ENCODE assay signal across 20 mouse cellular contexts in genomic region chr3:95635636-95636035, GRCm38 (mm10). TPM values are rescaled to one million over a fixed set of nuclear protein-coding genes. Genes with fewer than 3 reads are reported as not detected.
A peak's percentile ranks its signal among the peaks of the same experiment; 100 is the strongest.
DNase-seq lines count a peak whose midpoint lies in the region; ATAC-seq and TF ChIP-seq lines count a peak whose summit lies in the region.
"Had no signal": no experiment of that assay in that cellular context is flagged by ENCODE, and none has a peak within 500 bp of the region (broad histone marks: within the 10 kb centered on the region; RNA-seq: fewer than 3 reads in every experiment).

No protein-coding gene starts in this region.

- H3K4me3 ChIP-seq in intestine, embryonic 14.5 days (ENCODE audit: low read depth, low read length), result no peak overlapping the region
- H3K4me3 ChIP-seq in intestine, embryonic 15.5 days (replicated peaks), result no peak overlapping the region
- H3K4me3 ChIP-seq in stomach, embryonic 16.5 days (replicated peaks; ENCODE audit: low read length), result no peak overlapping the region
- no peak overlapping the region for H3K4me3 ChIP-seq in stomach, postnatal 0 days (ENCODE audit: low read depth, low read length)
- H3K4me3 ChIP-seq in liver, embryonic 13.5 days (replicated peaks), result no peak overlapping the region
- no peak overlapping the region for H3K4me3 ChIP-seq in left cerebral cortex, adult 2 months
- no peak overlapping the region for H3K4me3 ChIP-seq in forebrain, embryonic 12.5 days (replicated peaks)
- H3K4me3 ChIP-seq: heart, embryonic 12.5 days; hindbrain, embryonic 10.5 days; midbrain, embryonic 12.5 days; neural tube, embryonic 15.5 days had no signal

- H3K27ac ChIP-seq in intestine, embryonic 14.5 days (ENCODE audit: low read depth), result peak overlapping the region; percentile 38; the same call in 1 of the 2 replicates
- no peak overlapping the region for H3K27ac ChIP-seq in intestine, embryonic 15.5 days
- peak overlapping the region; percentile 19; the same call in 1 of the 2 replicates for H3K27ac ChIP-seq in stomach, embryonic 16.5 days (ENCODE audit: low read length)
- no peak overlapping the region for H3K27ac ChIP-seq in stomach, postnatal 0 days (replicated peaks)
- peak overlapping the region; percentile 68 for H3K27ac ChIP-seq in liver, embryonic 13.5 days
- H3K27ac ChIP-seq in left cerebral cortex, adult 2 months, result no peak overlapping the region
- no peak overlapping the region for H3K27ac ChIP-seq in forebrain, embryonic 12.5 days
- H3K27ac ChIP-seq: hindbrain, embryonic 10.5 days; midbrain, embryonic 12.5 days; neural tube, embryonic 15.5 days had no signal

- no peak for TF ChIP-seq EP300 in stomach, postnatal 0 days (optimal IDR thresholded peaks at IDR 0.05)

- no peaks in the 10 kb centered on the region for H3K27me3 ChIP-seq in intestine, embryonic 14.5 days (replicated peaks; ENCODE audit: control insufficient read depth, insufficient read depth, low read length)
- no peaks in the 10 kb centered on the region for H3K27me3 ChIP-seq in intestine, embryonic 15.5 days (replicated peaks)
- H3K27me3 ChIP-seq in stomach, embryonic 16.5 days (ENCODE audit: control insufficient read depth, insufficient read depth, low read length), result no peaks in the 10 kb centered on the region
- no peaks in the 10 kb centered on the region for H3K27me3 ChIP-seq in stomach, postnatal 0 days (ENCODE audit: control insufficient read depth, insufficient read depth, low read length)
- H3K27me3 ChIP-seq in liver, embryonic 13.5 days, result no peaks in the 10 kb centered on the region
- no peaks in the 10 kb centered on the region for H3K27me3 ChIP-seq in forebrain, embryonic 12.5 days
- H3K27me3 ChIP-seq: heart, embryonic 12.5 days; midbrain, embryonic 12.5 days; neural tube, embryonic 15.5 days had no signal

- no peaks in the 10 kb centered on the region for H3K9me3 ChIP-seq in intestine, embryonic 14.5 days (ENCODE audit: control insufficient read depth, low read length)
- no peaks in the 10 kb centered on the region for H3K9me3 ChIP-seq in intestine, embryonic 15.5 days
- no peaks in the 10 kb centered on the region for H3K9me3 ChIP-seq in stomach, embryonic 16.5 days (replicated peaks; ENCODE audit: control insufficient read depth, low read length)
- no peaks in the 10 kb centered on the region for H3K9me3 ChIP-seq in stomach, postnatal 0 days (ENCODE audit: control insufficient read depth, low read length)
- no peaks in the 10 kb centered on the region for H3K9me3 ChIP-seq in liver, embryonic 13.5 days (replicated peaks)
- no peaks in the 10 kb centered on the region for H3K9me3 ChIP-seq in forebrain, embryonic 12.5 days
- H3K9me3 ChIP-seq: heart, embryonic 12.5 days; hindbrain, embryonic 10.5 days; midbrain, embryonic 12.5 days; neural tube, embryonic 15.5 days had no signal

- no peak for DNase-seq in intestine, embryonic 14.5 days (ENCODE audit: low spot score)
- no peak for DNase-seq in stomach, postnatal 0 days (ENCODE audit: low spot score)
- no peak for DNase-seq in liver, embryonic 13.5 days
- DNase-seq in left cerebral cortex, adult 2 months (ENCODE audit: extremely low spot score in 1 of 2, low spot score in 2 of 2), result no peak
- DNase-seq: adrenal gland, postnatal 25 days; B cell, adult 2 months; cerebellum, postnatal 10 days; forebrain, postnatal 0 days; gastrocnemius, postnatal 14 days; layer of hippocampus, adult 9-11 months; lung, adult 18-20 months; lung, postnatal 4 days; thymus, postnatal 36 days had no signal

- no peaks in the 10 kb centered on the region for H3K4me1 ChIP-seq in intestine, embryonic 14.5 days (replicated peaks; ENCODE audit: control insufficient read depth, insufficient read depth, low read length)
- H3K4me1 ChIP-seq in intestine, embryonic 15.5 days (replicated peaks), result no peaks in the 10 kb centered on the region; the same call in 1 of the 2 replicates
- H3K4me1 ChIP-seq in stomach, embryonic 16.5 days (ENCODE audit: control insufficient read depth, insufficient read depth, low read length), result no peaks in the 10 kb centered on the region
- no peaks in the 10 kb centered on the region for H3K4me1 ChIP-seq in stomach, postnatal 0 days (replicated peaks; ENCODE audit: control insufficient read depth, insufficient read depth)
- peaks cover 53% of the 10 kb centered on the region for H3K4me1 ChIP-seq in liver, embryonic 13.5 days (replicated peaks)
- H3K4me1 ChIP-seq in forebrain, embryonic 12.5 days, result no peaks in the 10 kb centered on the region
- H3K4me1 ChIP-seq: hindbrain, embryonic 10.5 days; midbrain, embryonic 12.5 days; neural tube, embryonic 15.5 days had no signal

- 49% methylated on average over 4 of the region's 4 CpGs for WGBS in intestine, embryonic 14.5 days
- 58% methylated on average over 4 of the region's 4 CpGs for WGBS in intestine, embryonic 15.5 days
- WGBS in stomach, embryonic 16.5 days, result 60% methylated on average over 4 of the region's 4 CpGs
- 50% methylated on average over 4 of the region's 4 CpGs for WGBS in stomach, postnatal 0 days
- 68% methylated on average over 4 of the region's 4 CpGs for WGBS in liver, embryonic 13.5 days (ENCODE audit: insufficient replicate concordance)
- WGBS in forebrain, embryonic 12.5 days, result 84% methylated on average over 4 of the region's 4 CpGs

- no peak for ATAC-seq in intestine, embryonic 14.5 days (replicated peaks; ENCODE audit: low FRiP score, low TSS enrichment, low read depth)
- ATAC-seq in intestine, embryonic 15.5 days, result no peak
- no peak for ATAC-seq in stomach, embryonic 16.5 days (ENCODE audit: insufficient read depth, low FRiP score)
- no peak; the same call in 1 of the 2 replicates for ATAC-seq in stomach, postnatal 0 days (ENCODE audit: low FRiP score, low TSS enrichment)
- no peak for ATAC-seq in liver, embryonic 13.5 days (ENCODE audit: low read depth)
- no peak for ATAC-seq in forebrain, embryonic 12.5 days (ENCODE audit: low FRiP score)
- ATAC-seq: forebrain, postnatal 0 days had no signal

- intact Hi-C loops in left cerebral cortex, adult 2 months (cut with DNase I), result no loop called here

- peaks cover 68% of the 10 kb centered on the region for H3K36me3 ChIP-seq in intestine, embryonic 14.5 days (ENCODE audit: control insufficient read depth, insufficient read depth, low read length)
- H3K36me3 ChIP-seq in intestine, embryonic 15.5 days, result peaks cover 9% of the 10 kb centered on the region; the same call in 1 of the 2 replicates
- peaks cover 2% of the 10 kb centered on the region for H3K36me3 ChIP-seq in stomach, embryonic 16.5 days (ENCODE audit: control insufficient read depth, insufficient read depth, low read length)
- peaks cover 21% of the 10 kb centered on the region for H3K36me3 ChIP-seq in stomach, postnatal 0 days (ENCODE audit: control insufficient read depth, insufficient read depth, low read length)
- H3K36me3 ChIP-seq in liver, embryonic 13.5 days, result peaks cover 86% of the 10 kb centered on the region
- H3K36me3 ChIP-seq in forebrain, embryonic 12.5 days (replicated peaks), result peaks cover 92% of the 10 kb centered on the region

- no peak for TF ChIP-seq CTCF in stomach, postnatal 0 days (IDR thresholded peaks at IDR 0.05; ENCODE audit: low read depth)
- no peak for TF ChIP-seq CTCF in left cerebral cortex, adult 2 months (IDR thresholded peaks at IDR 0.05)

- H3K4me2 ChIP-seq in intestine, embryonic 14.5 days (ENCODE audit: low read length), result no peak overlapping the region
- no peak overlapping the region for H3K4me2 ChIP-seq in intestine, embryonic 15.5 days (replicated peaks)
- H3K4me2 ChIP-seq in stomach, embryonic 16.5 days (ENCODE audit: low read depth, low read length), result no peak overlapping the region
- H3K4me2 ChIP-seq in stomach, postnatal 0 days (replicated peaks; ENCODE audit: low read depth), result no peak overlapping the region
- H3K4me2 ChIP-seq in liver, embryonic 13.5 days, result no peak overlapping the region
- H3K4me2 ChIP-seq in forebrain, embryonic 12.5 days, result no peak overlapping the region
- H3K4me2 ChIP-seq: heart, embryonic 12.5 days; midbrain, embryonic 12.5 days; neural tube, embryonic 15.5 days had no signal

- no peak overlapping the region for H3K9ac ChIP-seq in intestine, embryonic 14.5 days (ENCODE audit: low read length)
- H3K9ac ChIP-seq in intestine, embryonic 15.5 days, result no peak overlapping the region
- no peak overlapping the region for H3K9ac ChIP-seq in stomach, embryonic 16.5 days (ENCODE audit: low read length)
- H3K9ac ChIP-seq in stomach, postnatal 0 days (ENCODE audit: low read length), result no peak overlapping the region
- no peak overlapping the region for H3K9ac ChIP-seq in liver, embryonic 13.5 days
- H3K9ac ChIP-seq in forebrain, embryonic 12.5 days, result no peak overlapping the region
- H3K9ac ChIP-seq: forebrain, postnatal 0 days; heart, embryonic 12.5 days; midbrain, embryonic 12.5 days; neural tube, embryonic 15.5 days had no signal

RNA-seq across cellular contexts. Expression of gene Ensa, which starts 10.8 kb away (rescaled TPM):
- 71.8 and 75.6 TPM in 2 replicates for polyA plus RNA-seq in intestine, embryonic 14.5 days (2014; fragmentation: Nextera tagmentation; extraction: Ambion mirVana)
- polyA plus RNA-seq in intestine, embryonic 15.5 days (2015; fragmentation: Nextera tagmentation; extraction: Ambion mirVana), result 65.1 and 69.0 TPM in 2 replicates
- 70.3 and 73.0 TPM in 2 replicates for polyA plus RNA-seq in stomach, embryonic 16.5 days (2015; fragmentation: Nextera tagmentation; extraction: Ambion mirVana)
- 42.3 and 44.2 TPM in 2 replicates for polyA plus RNA-seq in stomach, postnatal 0 days (2015; fragmentation: Nextera tagmentation; extraction: Ambion mirVana)
- polyA plus RNA-seq in liver, embryonic 13.5 days (2015; fragmentation: Nextera tagmentation; extraction: Ambion mirVana), result 33.4 and 36.8 TPM in 2 replicates
- 100 to 1,000 TPM; 349 to 358 TPM for total RNA-seq in left cerebral cortex, adult 2 months (2021)
- polyA plus RNA-seq in forebrain, embryonic 12.5 days (2016; fragmentation: Nextera tagmentation; extraction: Ambion mirVana), result 102 and 104 TPM in 2 replicates

RNA-seq across cellular contexts. Expression of gene Mcl1, which starts 23.0 kb away (rescaled TPM):
- polyA plus RNA-seq in intestine, embryonic 14.5 days (2014; fragmentation: Nextera tagmentation; extraction: Ambion mirVana), result 49.8 and 57.5 TPM in 2 replicates
- polyA plus RNA-seq in intestine, embryonic 15.5 days (2015; fragmentation: Nextera tagmentation; extraction: Ambion mirVana), result 50.5 and 52.3 TPM in 2 replicates
- 16.5 and 20.5 TPM in 2 replicates for polyA plus RNA-seq in stomach, embryonic 16.5 days (2015; fragmentation: Nextera tagmentation; extraction: Ambion mirVana)
- 57.9 and 59.2 TPM in 2 replicates for polyA plus RNA-seq in stomach, postnatal 0 days (2015; fragmentation: Nextera tagmentation; extraction: Ambion mirVana)
- 31.8 and 33.3 TPM in 2 replicates for polyA plus RNA-seq in liver, embryonic 13.5 days (2015; fragmentation: Nextera tagmentation; extraction: Ambion mirVana)
- 10 to 100 TPM; 52.7 to 60.9 TPM for total RNA-seq in left cerebral cortex, adult 2 months (2021)
- 69.3 and 74.0 TPM in 2 replicates for polyA plus RNA-seq in forebrain, embryonic 12.5 days (2016; fragmentation: Nextera tagmentation; extraction: Ambion mirVana)

RNA-seq across cellular contexts. Expression of gene Golph3l, which starts 46.9 kb away (rescaled TPM):
- 38.5 and 38.7 TPM in 2 replicates for polyA plus RNA-seq in intestine, embryonic 14.5 days (2014; fragmentation: Nextera tagmentation; extraction: Ambion mirVana)
- 40.2 and 41.4 TPM in 2 replicates for polyA plus RNA-seq in intestine, embryonic 15.5 days (2015; fragmentation: Nextera tagmentation; extraction: Ambion mirVana)
- polyA plus RNA-seq in stomach, embryonic 16.5 days (2015; fragmentation: Nextera tagmentation; extraction: Ambion mirVana), result 37.4 and 39.5 TPM in 2 replicates
- polyA plus RNA-seq in stomach, postnatal 0 days (2015; fragmentation: Nextera tagmentation; extraction: Ambion mirVana), result 24.1 and 25.6 TPM in 2 replicates
- 28.1 and 34.1 TPM in 2 replicates for polyA plus RNA-seq in liver, embryonic 13.5 days (2015; fragmentation: Nextera tagmentation; extraction: Ambion mirVana)
- total RNA-seq in left cerebral cortex, adult 2 months (2021), result 10 to 100 TPM; 17.2 to 19.9 TPM
- polyA plus RNA-seq in forebrain, embryonic 12.5 days (2016; fragmentation: Nextera tagmentation; extraction: Ambion mirVana), result 33.8 and 36.4 TPM in 2 replicates

RNA-seq across cellular contexts. Expression of gene Adamtsl4, which starts 52.1 kb away (rescaled TPM):
- 1.2 and 2.6 TPM in 2 replicates for polyA plus RNA-seq in intestine, embryonic 14.5 days (2014; fragmentation: Nextera tagmentation; extraction: Ambion mirVana)
- 2.3 and 3.0 TPM in 2 replicates for polyA plus RNA-seq in intestine, embryonic 15.5 days (2015; fragmentation: Nextera tagmentation; extraction: Ambion mirVana)
- polyA plus RNA-seq in stomach, embryonic 16.5 days (2015; fragmentation: Nextera tagmentation; extraction: Ambion mirVana), result 13.3 and 20.5 TPM in 2 replicates
- 9.4 and 10.4 TPM in 2 replicates for polyA plus RNA-seq in stomach, postnatal 0 days (2015; fragmentation: Nextera tagmentation; extraction: Ambion mirVana)
- 0.37 and 0.83 TPM in 2 replicates for polyA plus RNA-seq in liver, embryonic 13.5 days (2015; fragmentation: Nextera tagmentation; extraction: Ambion mirVana)
- 1 to 10 TPM; 6.8 to 7.7 TPM for total RNA-seq in left cerebral cortex, adult 2 months (2021)
- 0.65 and 1.1 TPM in 2 replicates for polyA plus RNA-seq in forebrain, embryonic 12.5 days (2016; fragmentation: Nextera tagmentation; extraction: Ambion mirVana)

Comparison
In these comparisons a context has a peak if more than half of its experiments do, and no peak if none do; other contexts are left out.
1. H3K27ac ChIP-seq: peak in intestine, embryonic 14.5 days (single experiment), stomach, embryonic 16.5 days (single experiment) and liver, embryonic 13.5 days (single experiment); none in intestine, embryonic 15.5 days (single experiment), stomach, postnatal 0 days (single experiment), left cerebral cortex, adult 2 months (single experiment) and forebrain, embryonic 12.5 days (single experiment).